Mouse (Mus musculus): ENCODE data around the gene Coasy. TPM values are rescaled to one million over a fixed set of nuclear protein-coding genes. Genes with fewer than 3 reads are reported as not detected.

The Coasy gene
- polyA plus RNA-seq, 1 experiment from 2014 or later: 45.8 TPM

DNA sequence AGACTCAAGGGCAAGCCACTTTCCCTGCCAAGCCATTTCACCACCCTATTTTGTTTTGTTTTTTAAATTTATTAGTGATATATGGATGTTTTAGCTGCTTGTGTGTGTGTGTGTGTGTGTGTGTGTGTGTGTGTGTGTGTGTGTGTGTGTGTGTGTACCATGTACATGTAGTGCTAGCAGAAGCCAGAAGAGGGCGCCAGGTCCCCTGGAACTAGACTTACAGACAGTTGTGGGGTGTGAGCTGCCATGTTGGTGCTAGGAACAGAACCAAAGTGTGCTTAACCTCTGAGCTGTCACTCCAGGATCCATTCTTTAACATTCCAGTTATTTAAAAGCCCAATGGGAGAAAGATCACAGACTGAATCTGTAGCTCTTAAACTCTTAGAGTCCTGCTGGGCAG lies 44.7 kb downstream of the Coasy start:
- Histone ChIP-seq H3K9me3 (replicated peaks) (peaks cover 4% of the 10 kb centered on the region; the same call in 1 of the 2 replicates), H3K9ac (no peak overlapping the region), H3K27ac (no peak overlapping the region), H3K4me1 (no peaks in the 10 kb centered on the region), H3K4me3 (no peak overlapping the region), H3K36me3 (ENCODE audit: poor library complexity, severe bottlenecking) (peaks cover 49% of the 10 kb centered on the region), H3K4me2 (no peak overlapping the region), H3K27me3 (no peaks in the 10 kb centered on the region)
- ATAC-seq: no peak
- 80% methylated on average over 1 of the region's 1 CpGs for WGBS

DNA sequence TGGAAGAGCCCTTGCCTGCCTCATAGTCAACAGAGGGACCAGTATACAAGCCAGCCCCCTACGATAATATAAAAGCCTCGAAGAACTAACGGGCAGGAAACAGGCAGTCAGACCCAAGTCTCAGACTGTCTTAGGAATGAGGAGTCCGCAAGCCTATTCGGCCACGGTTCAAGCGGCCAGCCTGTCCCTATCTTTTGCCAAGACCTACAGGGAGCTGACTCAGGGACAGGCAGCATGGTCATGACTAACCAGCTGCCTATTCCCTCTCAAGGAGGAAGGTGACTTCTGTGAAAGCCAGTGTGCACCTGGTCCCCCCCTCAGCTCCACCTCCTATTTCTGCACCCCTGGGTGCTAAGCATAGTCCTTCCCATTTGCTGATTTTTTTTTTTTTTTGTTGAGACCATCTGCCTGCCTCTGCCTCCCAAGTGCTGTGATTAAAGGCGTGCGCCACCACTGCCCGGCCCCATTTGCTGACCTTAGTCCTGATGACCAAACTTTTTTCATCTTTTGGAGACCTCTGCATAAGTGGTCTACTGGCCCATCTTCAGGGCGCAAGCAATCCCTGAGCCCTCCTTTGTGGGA lies 46.7 kb downstream of the Coasy start:
- Histone ChIP-seq H3K9me3 (replicated peaks) (peaks cover 4% of the 10 kb centered on the region; the same call in 1 of the 2 replicates), H3K4me1 (no peaks in the 10 kb centered on the region), H3K36me3 (ENCODE audit: poor library complexity, severe bottlenecking) (peaks cover 31% of the 10 kb centered on the region), H3K4me2 (no peak overlapping the region), H3K4me3 (no peak overlapping the region), H3K27ac (no peak overlapping the region), H3K9ac (no peak overlapping the region), H3K27me3 (no peaks in the 10 kb centered on the region)
- WGBS: 85% methylated on average over 11 of the region's 11 CpGs
- ATAC-seq: no peak

DNA sequence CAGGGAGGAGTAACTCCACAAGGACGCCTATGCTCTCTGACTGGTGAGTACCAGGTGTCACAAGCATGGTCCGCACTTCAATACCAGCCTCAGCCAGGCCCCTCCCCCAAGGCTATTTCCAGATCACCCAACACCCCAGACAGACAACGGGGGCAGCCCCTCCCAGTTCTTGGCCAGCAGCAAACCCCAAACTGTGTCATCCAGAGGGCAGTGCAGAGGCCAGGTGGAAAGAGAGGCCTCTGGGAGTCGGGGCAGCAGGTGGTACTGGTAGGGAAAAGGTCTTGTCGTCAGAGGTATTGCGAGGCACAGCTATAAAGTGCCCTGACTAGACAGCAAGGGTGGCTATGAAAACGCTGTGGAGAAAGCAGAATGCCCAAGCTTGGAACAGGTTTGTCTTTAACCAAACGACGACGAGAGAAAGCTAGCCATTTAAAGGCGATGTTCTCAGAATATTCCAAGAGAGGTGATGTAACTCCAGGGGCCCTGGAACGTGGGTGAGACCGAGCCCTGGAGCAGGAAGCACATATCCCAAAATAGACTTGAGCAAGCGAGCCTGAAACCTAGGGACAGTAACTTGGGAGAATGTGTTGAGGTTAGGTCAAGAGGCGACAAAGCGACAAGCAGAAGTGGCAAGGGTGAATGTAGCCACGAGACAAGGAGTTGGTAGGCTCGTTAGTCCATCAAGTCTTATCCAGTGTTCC lies 47.8 kb downstream of the Coasy start:
- no peak overlapping the region for H3K4me2 ChIP-seq
- H3K27me3 ChIP-seq: no peaks in the 10 kb centered on the region
- peaks cover 22% of the 10 kb centered on the region for H3K36me3 ChIP-seq (ENCODE audit: poor library complexity, severe bottlenecking)
- H3K9ac ChIP-seq: peak overlapping the region; percentile 30; the same call in 1 of the 2 replicates
- no peaks in the 10 kb centered on the region for H3K4me1 ChIP-seq
- WGBS: 55% methylated on average over 18 of the region's 18 CpGs
- no peak overlapping the region for H3K27ac ChIP-seq
- H3K9me3 ChIP-seq (replicated peaks): peaks cover 4% of the 10 kb centered on the region; the same call in 1 of the 2 replicates
- no peak for ATAC-seq
- H3K4me3 ChIP-seq: no peak overlapping the region

DNA sequence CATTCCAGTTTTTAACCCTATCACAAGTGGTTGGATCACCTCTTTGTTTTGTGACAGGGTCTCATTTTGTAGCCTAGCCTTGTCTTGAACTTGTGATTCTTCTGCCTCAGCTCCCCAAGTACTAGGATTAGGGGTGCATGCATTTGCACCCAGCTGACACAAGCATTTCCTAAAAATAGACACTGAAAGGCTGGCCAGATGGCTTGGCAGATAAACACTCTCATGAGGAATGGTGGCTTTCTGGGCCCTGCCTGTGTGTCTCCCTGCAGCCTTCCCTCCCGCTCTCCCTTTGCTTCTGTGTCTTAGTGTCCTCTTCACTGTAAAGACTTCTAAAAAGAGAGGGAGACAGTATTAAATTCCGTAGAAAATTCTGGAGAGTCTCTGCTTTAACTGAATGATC lies 48.8 kb downstream of the Coasy start:
- H3K9me3 ChIP-seq (replicated peaks): peaks cover 4% of the 10 kb centered on the region; the same call in 1 of the 2 replicates
- no peak for ATAC-seq
- no peak overlapping the region for H3K9ac ChIP-seq
- H3K27ac ChIP-seq: no peak overlapping the region
- H3K27me3 ChIP-seq: no peaks in the 10 kb centered on the region
- H3K4me2 ChIP-seq: no peak overlapping the region
- peaks cover 12% of the 10 kb centered on the region for H3K36me3 ChIP-seq (ENCODE audit: poor library complexity, severe bottlenecking)
- no peaks in the 10 kb centered on the region for H3K4me1 ChIP-seq
- H3K4me3 ChIP-seq: no peak overlapping the region
- WGBS: 87% methylated on average over 2 of the region's 2 CpGs

- Histone ChIP-seq H3K4me1 (no peaks in the 10 kb centered on the region), H3K4me2 (no peak overlapping the region), H3K36me3 (ENCODE audit: poor library complexity, severe bottlenecking) (peaks cover 7% of the 10 kb centered on the region), H3K9me3 (replicated peaks) (peaks cover 4% of the 10 kb centered on the region; the same call in 1 of the 2 replicates), H3K27ac (no peak overlapping the region), H3K27me3 (no peaks in the 10 kb centered on the region), H3K9ac (no peak overlapping the region), H3K4me3 (no peak overlapping the region)
- WGBS: 87% methylated on average over 6 of the region's 6 CpGs
- ATAC-seq: no peak
Observed at GRCm38 (mm10) chr11:101131701-101132100, 49.3 kb downstream of the Coasy start.

- WGBS: 86% methylated on average over 12 of the region's 12 CpGs
Observed at GRCm38 (mm10) chr11:101133037-101133436, 50.7 kb downstream of the Coasy start.

DNA sequence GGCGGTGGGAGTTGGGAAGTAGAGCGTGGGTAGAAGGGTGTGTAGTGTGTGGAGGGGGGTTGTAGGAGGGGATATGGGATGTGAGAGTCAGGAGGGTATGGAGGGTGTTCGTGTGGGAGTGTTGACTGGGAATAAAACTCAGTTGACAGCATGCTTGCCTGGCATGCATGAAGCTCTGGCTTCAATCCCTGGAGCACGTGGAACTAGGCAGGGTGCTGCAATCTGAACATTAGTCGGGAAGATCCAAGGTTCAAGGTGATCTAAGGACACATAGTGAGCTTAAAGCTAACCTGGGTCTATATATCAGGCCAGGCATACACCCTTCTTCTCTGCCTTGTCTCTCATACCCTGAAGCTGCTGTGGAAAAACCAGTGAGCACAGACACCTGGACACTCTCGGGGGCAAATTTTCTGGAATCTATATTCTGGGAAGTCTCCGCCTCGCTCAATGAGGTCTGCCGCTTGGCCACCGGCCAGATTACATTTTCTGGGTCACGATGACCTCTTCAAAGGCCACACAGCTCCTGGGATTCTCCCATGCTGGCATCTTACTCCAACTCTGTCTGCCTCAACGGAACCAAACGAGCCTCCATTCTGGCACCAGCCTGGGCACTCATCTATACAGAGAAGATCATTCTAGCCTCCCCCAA lies 52.0 kb downstream of the Coasy start:
- no peak for ATAC-seq
- H3K36me3 ChIP-seq (ENCODE audit: poor library complexity, severe bottlenecking): no peaks in the 10 kb centered on the region
- no peak overlapping the region for H3K27ac ChIP-seq
- peaks cover 6% of the 10 kb centered on the region; the same call in 1 of the 2 replicates for H3K4me1 ChIP-seq
- no peaks in the 10 kb centered on the region for H3K27me3 ChIP-seq
- WGBS: 80% methylated on average over 13 of the region's 13 CpGs
- no peak overlapping the region for H3K4me3 ChIP-seq
- H3K9ac ChIP-seq: no peak overlapping the region
- H3K4me2 ChIP-seq: no peak overlapping the region
- H3K9me3 ChIP-seq (replicated peaks): 0 out of 2 replicates have a peak, but pooled peaks cover 4% of the 10 kb centered on the region

More at GRCm38 (mm10) chr11:101133037-101133436, 50.7 kb downstream of the Coasy start:
- no peaks in the 10 kb centered on the region for H3K36me3 ChIP-seq (ENCODE audit: poor library complexity, severe bottlenecking)
- H3K4me2 ChIP-seq: no peak overlapping the region
- no peak for ATAC-seq
- H3K4me3 ChIP-seq: no peak overlapping the region
- H3K9me3 ChIP-seq (replicated peaks): 0 out of 2 replicates have a peak, but pooled peaks cover 4% of the 10 kb centered on the region
- no peak overlapping the region for H3K9ac ChIP-seq
- no peak overlapping the region for H3K27ac ChIP-seq
- H3K27me3 ChIP-seq: no peaks in the 10 kb centered on the region
- H3K4me1 ChIP-seq: no peaks in the 10 kb centered on the region

Other genes with a start within 250 kb of the Coasy start
- gene Stat5b, start 231.8 kb upstream of the Coasy start, polyA plus RNA-seq (2015; fragmentation: Nextera tagmentation; extraction: Ambion mirVana): 11.1 and 14.0 TPM in 2 replicates
- gene Stat5a, start 223.2 kb upstream of the Coasy start, polyA plus RNA-seq (2015; fragmentation: Nextera tagmentation; extraction: Ambion mirVana): 0.85 and 1.2 TPM in 2 replicates
- 24.6 and 29.1 TPM in 2 replicates for gene Stat3, start 143.0 kb upstream of the Coasy start, polyA plus RNA-seq (2015; fragmentation: Nextera tagmentation; extraction: Ambion mirVana)
- gene Cavin1, start 111.7 kb upstream of the Coasy start, polyA plus RNA-seq (2015; fragmentation: Nextera tagmentation; extraction: Ambion mirVana): 19.5 and 23.4 TPM in 2 replicates
- gene Atp6v0a1, start 73.1 kb upstream of the Coasy start, polyA plus RNA-seq (2015; fragmentation: Nextera tagmentation; extraction: Ambion mirVana): 52.9 and 56.3 TPM in 2 replicates
- gene Naglu, start 12.6 kb upstream of the Coasy start, polyA plus RNA-seq (2015; fragmentation: Nextera tagmentation; extraction: Ambion mirVana): 4.8 and 6.5 TPM in 2 replicates
- gene Hsd17b1, start 4.2 kb upstream of the Coasy start, polyA plus RNA-seq (2015; fragmentation: Nextera tagmentation; extraction: Ambion mirVana): not detected in 2 replicates
- 71.1 and 81.2 TPM in 2 replicates for gene Mlx, start 4.7 kb downstream of the Coasy start, polyA plus RNA-seq (2015; fragmentation: Nextera tagmentation; extraction: Ambion mirVana)
- 63.3 and 64.1 TPM in 2 replicates for gene Psmc3ip, start 12.9 kb downstream of the Coasy start, polyA plus RNA-seq (2015; fragmentation: Nextera tagmentation; extraction: Ambion mirVana)
- 18.6 and 20.8 TPM in 2 replicates for gene Retreg3, start 37.3 kb downstream of the Coasy start, polyA plus RNA-seq (2015; fragmentation: Nextera tagmentation; extraction: Ambion mirVana)
- 108 and 112 TPM in 2 replicates for gene Tubg1, start 37.4 kb downstream of the Coasy start, polyA plus RNA-seq (2015; fragmentation: Nextera tagmentation; extraction: Ambion mirVana)
- 14.6 and 16.4 TPM in 2 replicates for gene Tubg2, start 73.3 kb downstream of the Coasy start, polyA plus RNA-seq (2015; fragmentation: Nextera tagmentation; extraction: Ambion mirVana)
- 0.36 and 0.42 TPM in 2 replicates for gene Cntnap1, start 88.0 kb downstream of the Coasy start, polyA plus RNA-seq (2015; fragmentation: Nextera tagmentation; extraction: Ambion mirVana)
- gene Plekhh3, start 88.8 kb downstream of the Coasy start, polyA plus RNA-seq (2015; fragmentation: Nextera tagmentation; extraction: Ambion mirVana): 4.5 and 6.4 TPM in 2 replicates
- 0.10 TPM in 1 of 2 replicates, not detected in the other for gene Ccr10, start 92.9 kb downstream of the Coasy start, polyA plus RNA-seq (2015; fragmentation: Nextera tagmentation; extraction: Ambion mirVana)
- gene Ezh1, start 143.9 kb downstream of the Coasy start, polyA plus RNA-seq (2015; fragmentation: Nextera tagmentation; extraction: Ambion mirVana): 12.1 and 13.8 TPM in 2 replicates
- gene Ramp2, start 163.5 kb downstream of the Coasy start, polyA plus RNA-seq (2015; fragmentation: Nextera tagmentation; extraction: Ambion mirVana): 43.9 and 55.3 TPM in 2 replicates
- 92.6 and 109 TPM in 2 replicates for gene Vps25, start 171.1 kb downstream of the Coasy start, polyA plus RNA-seq (2015; fragmentation: Nextera tagmentation; extraction: Ambion mirVana)
- 4.4 and 4.5 TPM in 2 replicates for gene Wnk4, start 178.0 kb downstream of the Coasy start, polyA plus RNA-seq (2015; fragmentation: Nextera tagmentation; extraction: Ambion mirVana)
- gene Cntd1, start 196.4 kb downstream of the Coasy start, polyA plus RNA-seq (2015; fragmentation: Nextera tagmentation; extraction: Ambion mirVana): 1.2 and 1.9 TPM in 2 replicates
- gene Coa3, start 196.5 kb downstream of the Coasy start, polyA plus RNA-seq (2015; fragmentation: Nextera tagmentation; extraction: Ambion mirVana): 190 and 203 TPM in 2 replicates
- gene Becn1, start 219.7 kb downstream of the Coasy start, polyA plus RNA-seq (2015; fragmentation: Nextera tagmentation; extraction: Ambion mirVana): 164 and 175 TPM in 2 replicates
- gene Psme3, start 233.6 kb downstream of the Coasy start, polyA plus RNA-seq (2015; fragmentation: Nextera tagmentation; extraction: Ambion mirVana): 144 and 145 TPM in 2 replicates
- 1.7 and 2.2 TPM in 2 replicates for gene Aoc2, start 242.5 kb downstream of the Coasy start, polyA plus RNA-seq (2015; fragmentation: Nextera tagmentation; extraction: Ambion mirVana)
- not detected in 2 replicates for gene Aoc3, start 248.0 kb downstream of the Coasy start, polyA plus RNA-seq (2015; fragmentation: Nextera tagmentation; extraction: Ambion mirVana)

Data from forebrain, embryonic 13.5 days (tissue).